Comparison of ENCODE assay signal across 9 mouse cellular contexts in the genomic region with DNA sequence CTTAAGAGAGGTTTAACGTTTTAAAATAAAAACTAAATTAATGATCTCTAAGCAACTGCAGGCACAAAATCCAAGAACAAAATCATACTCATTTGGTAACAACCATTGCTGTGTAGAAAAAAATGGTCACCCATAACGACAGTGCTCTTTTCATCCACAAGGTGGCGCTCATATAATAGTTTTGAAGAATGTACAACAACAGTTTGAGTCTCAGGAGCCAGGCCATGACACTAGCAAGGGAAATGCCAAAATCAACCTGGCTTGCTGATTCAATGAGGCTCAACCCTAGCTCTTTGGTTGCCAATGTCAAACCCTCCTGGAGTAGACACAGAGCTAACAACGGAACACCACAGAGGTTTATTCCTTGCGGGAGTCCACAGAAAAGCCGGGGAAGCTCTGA. TPM values are rescaled to one million over a fixed set of nuclear protein-coding genes. Genes with fewer than 3 reads are reported as not detected.
DNase-seq lines count a peak whose midpoint lies in the region; ATAC-seq and TF ChIP-seq lines count a peak whose summit lies in the region.
"Had no signal": no experiment of that assay in that cellular context is flagged by ENCODE, and none has a peak within 500 bp of the region (broad histone marks: within the 10 kb centered on the region; RNA-seq: fewer than 3 reads in every experiment).

No protein-coding gene starts in this region.

- no peak for TF ChIP-seq POLR2A in thymus, adult 2 months (IDR thresholded peaks at IDR 0.05; ENCODE audit: control insufficient read depth, extremely low read depth, insufficient read depth, low read length, poor library complexity)
- TF ChIP-seq POLR2A in kidney, adult 2 months (IDR thresholded peaks at IDR 0.05; ENCODE audit: low read depth, low read length) = no peak

- no peak overlapping the region for H3K4me2 ChIP-seq in limb, embryonic 13.5 days (replicated peaks)
- H3K4me2 ChIP-seq: stomach, embryonic 15.5 days had no signal

- peak; percentile 40; the same call in 1 of the 2 replicates for ATAC-seq in cerebellum, adult (ENCODE audit: insufficient number of reproducible peaks, low FRiP score, low TSS enrichment)
- ATAC-seq in limb, embryonic 13.5 days (ENCODE audit: low FRiP score, low read depth) = peak; percentile 36; the same call in 1 of the 2 replicates

- H3K4me3 ChIP-seq in thymus, adult 2 months (ENCODE audit: control insufficient read depth, insufficient read depth, low read length) = no peak overlapping the region
- H3K4me3 ChIP-seq in kidney, adult 2 months (ENCODE audit: insufficient read depth, low read depth, low read length) = no peak overlapping the region
- no peak overlapping the region for H3K4me3 ChIP-seq in limb, embryonic 13.5 days
- H3K4me3 ChIP-seq: stomach, embryonic 15.5 days had no signal

- no peaks in the 10 kb centered on the region for H3K27me3 ChIP-seq in thymus, adult 2 months (ENCODE audit: control insufficient read depth, insufficient read depth, low read length)
- H3K27me3 ChIP-seq in kidney, adult 2 months (replicated peaks; ENCODE audit: control insufficient read depth, insufficient read depth, low read length) = no peaks in the 10 kb centered on the region
- no peaks in the 10 kb centered on the region for H3K27me3 ChIP-seq in limb, embryonic 13.5 days
- H3K27me3 ChIP-seq: stomach, embryonic 15.5 days had no signal

- H3K9me3 ChIP-seq in limb, embryonic 13.5 days = no peaks in the 10 kb centered on the region
- H3K9me3 ChIP-seq: stomach, embryonic 15.5 days had no signal

- TF ChIP-seq CTCF in thymus, adult 2 months (IDR thresholded peaks at IDR 0.05; ENCODE audit: borderline replicate concordance, control insufficient read depth, extremely low read depth, insufficient read depth, low read length, poor library complexity) = no peak
- peak; percentile 35; the same call in 1 of the 2 replicates for TF ChIP-seq CTCF in kidney, adult 2 months (conservative IDR thresholded peaks at IDR 0.05; ENCODE audit: insufficient read depth, insufficient read length, low read depth, low read length)

- DNase-seq in thymus, adult 2 months = peak; percentile 61
- DNase-seq in thymus, adult 18-20 months = no peak
- peak; percentile 68 to 89 for DNase-seq in frontal cortex, postnatal 36 days (ENCODE audit: low spot score in 2 of 2)
- DNase-seq in kidney, adult 2 months = peak; percentile 90
- DNase-seq in ovary, postnatal 36 days (ENCODE audit: low spot score) = peak; percentile 42
- DNase-seq in urinary bladder, postnatal 4 days (ENCODE audit: low spot score in 2 of 2) = peak; percentile 39 to 80

- H3K27ac ChIP-seq in thymus, adult 2 months (ENCODE audit: control insufficient read depth, insufficient read depth, low read length) = no peak overlapping the region
- H3K27ac ChIP-seq in kidney, adult 2 months (ENCODE audit: insufficient read depth, low read depth, low read length) = peak overlapping the region; percentile 63
- no peak overlapping the region for H3K27ac ChIP-seq in limb, embryonic 13.5 days
- H3K27ac ChIP-seq: stomach, embryonic 15.5 days had no signal

- no peaks in the 10 kb centered on the region for H3K4me1 ChIP-seq in thymus, adult 2 months (replicated peaks; ENCODE audit: control insufficient read depth, insufficient read depth, low read length)
- peaks cover 6% of the 10 kb centered on the region for H3K4me1 ChIP-seq in kidney, adult 2 months (ENCODE audit: control insufficient read depth, insufficient read depth, low read length)
- H3K4me1 ChIP-seq in limb, embryonic 13.5 days = no peaks in the 10 kb centered on the region
- H3K4me1 ChIP-seq: stomach, embryonic 15.5 days had no signal

- H3K36me3 ChIP-seq in thymus, adult 2 months (ENCODE audit: control insufficient read depth, insufficient read depth, low read length) = no peaks in the 10 kb centered on the region
- H3K36me3 ChIP-seq in kidney, adult 2 months (ENCODE audit: control insufficient read depth, insufficient read depth, low read length) = peaks cover 15% of the 10 kb centered on the region
- H3K36me3 ChIP-seq in limb, embryonic 13.5 days = no peaks in the 10 kb centered on the region; the same call in none of the 2 replicates
- H3K36me3 ChIP-seq: stomach, embryonic 15.5 days had no signal

- WGBS in thymus, adult 2 months = 42% methylated on average over 6 of the region's 6 CpGs
- 31% methylated on average over 6 of the region's 6 CpGs for WGBS in kidney, adult 2 months
- WGBS in limb, embryonic 13.5 days = 34% methylated on average over 6 of the region's 6 CpGs

- no peak overlapping the region for H3K9ac ChIP-seq in limb, embryonic 13.5 days
- H3K9ac ChIP-seq: stomach, embryonic 15.5 days had no signal

RNA-seq across cellular contexts. Expression of gene Myzap, which starts 54.0 kb away (rescaled TPM):
- polyA plus RNA-seq in thymus, adult 2 months (2012; rRNA removed) = 4.3 and 9.6 TPM in 2 replicates
- 3.6 and 4.1 TPM in 2 replicates for polyA plus RNA-seq in kidney, adult 2 months (2012; rRNA removed)
- polyA plus RNA-seq in limb, embryonic 13.5 days (2015; fragmentation: Nextera tagmentation; extraction: Ambion mirVana) = 14.1 and 14.8 TPM in 2 replicates

Comparison
In these comparisons a context has a peak if more than half of its experiments do, and no peak if none do; other contexts are left out.
1. DNase-seq: peak in thymus, adult 2 months (single experiment), frontal cortex, postnatal 36 days (2 of 2), kidney, adult 2 months (single experiment), ovary, postnatal 36 days (single experiment) and urinary bladder, postnatal 4 days (2 of 2); none in thymus, adult 18-20 months (0 of 2).